Mouse (Mus musculus) midbrain, postnatal 0 days (tissue): Measurements from ENCODE around the gene Mgll. TPM values are rescaled to one million over a fixed set of nuclear protein-coding genes. Genes with fewer than 3 reads are reported as not detected.

Experiments
- ATAC-seq: fragments of 200-750 bp; cut with Nextera tagmentation; 2 replicates; pipeline ENCODE4 v1.8.0; 2017; ENCODE audit warnings: moderate number of reproducible peaks, mild to moderate bottlenecking, moderate TSS enrichment, moderate library complexity; ENCODE audit not compliant: low FRiP score
- DNase-seq: peaks from one replicate; pipeline ENCODE4 v3.0.0-alpha.2; 2015; ENCODE audit warnings: low spot score
- H3K27ac ChIP-seq: fragments of 300-500 bp; sonication (generic); 2 replicates; pipeline ENCODE4 v1.5.1; 2014; ENCODE audit warnings: low read depth, mild to moderate bottlenecking, low read length, mixed read lengths
- H3K27me3 ChIP-seq: fragments of 300-500 bp; sonication (generic); 2 replicates; pipeline ENCODE4 v1.6.1; 2014; ENCODE audit warnings: low read length, control low read depth, mixed read lengths; ENCODE audit not compliant: insufficient read depth
- H3K36me3 ChIP-seq: fragments of 300-500 bp; sonication (generic); 2 replicates; pipeline ENCODE4 v1.6.1; 2014; ENCODE audit warnings: low read length, control low read depth, mixed read lengths; ENCODE audit not compliant: insufficient read depth
- H3K4me1 ChIP-seq: fragments of 300-500 bp; sonication (generic); 2 replicates; pipeline ENCODE4 v1.6.1; 2014; ENCODE audit warnings: mild to moderate bottlenecking, control low read depth, antibody characterized with exemption, low read length, mixed read lengths; ENCODE audit not compliant: insufficient read depth
- H3K4me2 ChIP-seq: fragments of 300-500 bp; sonication (generic); 2 replicates; pipeline ENCODE4 v1.6.1; 2014; ENCODE audit warnings: low read depth, mild to moderate bottlenecking, low read length, mixed read lengths; ENCODE audit not compliant: poor library complexity, severe bottlenecking
- H3K4me3 ChIP-seq: fragments of 300-500 bp; sonication (generic); 2 replicates; pipeline ENCODE4 v1.5.1; 2014; ENCODE audit warnings: low read depth, mild to moderate bottlenecking, low read length, moderate library complexity
- H3K9ac ChIP-seq: fragments of 300-500 bp; sonication (generic); replicated peaks from 2 replicates; pipeline ENCODE4 v1.6.1; 2014; ENCODE audit warnings: mild to moderate bottlenecking, low read length, moderate library complexity, mixed read lengths; ENCODE audit not compliant: poor library complexity, severe bottlenecking
- H3K9me3 ChIP-seq: fragments of 300-500 bp; sonication (generic); 2 replicates; pipeline ENCODE4 v1.6.1; 2016; ENCODE audit warnings: low read length, control low read depth
- CTCF ChIP-seq: IDR thresholded peaks from 2 replicates; pipeline ENCODE4 v1.5.1; 2016; ENCODE audit warnings: antibody characterized with exemption, mild to moderate bottlenecking
- WGBS: fragments of 180-500 bp; shearing (Covaris S2); extraction: QIAGEN DNeasy Blood & Tissue Kit; methylation state at CpG from one replicate; pipeline ENCODE4 v1.1.7; 2014; 5-methylcytosine and 5-hydroxymethylcytosine counted together
- polyA plus RNA-seq: library from polyadenylated mRNA; unstranded; fragments of >200 nt; fragmentation: Nextera tagmentation; extraction: Ambion mirVana; gene quantifications from 2 replicates; pipeline ENCODE4 v1.2.1, GENCODE M21; 2015
- total RNA-seq: library from RNA; depleted of rRNA; stranded (reverse); fragments of >200 nt; gene quantifications from 2 replicates; pipeline ENCODE4 v1.2.3, GENCODE M21; 2014

Gene Mgll
- total and polyA plus RNA-seq, 2 experiments from 2014 or later: 50.6 to 62.3 TPM

DNA sequence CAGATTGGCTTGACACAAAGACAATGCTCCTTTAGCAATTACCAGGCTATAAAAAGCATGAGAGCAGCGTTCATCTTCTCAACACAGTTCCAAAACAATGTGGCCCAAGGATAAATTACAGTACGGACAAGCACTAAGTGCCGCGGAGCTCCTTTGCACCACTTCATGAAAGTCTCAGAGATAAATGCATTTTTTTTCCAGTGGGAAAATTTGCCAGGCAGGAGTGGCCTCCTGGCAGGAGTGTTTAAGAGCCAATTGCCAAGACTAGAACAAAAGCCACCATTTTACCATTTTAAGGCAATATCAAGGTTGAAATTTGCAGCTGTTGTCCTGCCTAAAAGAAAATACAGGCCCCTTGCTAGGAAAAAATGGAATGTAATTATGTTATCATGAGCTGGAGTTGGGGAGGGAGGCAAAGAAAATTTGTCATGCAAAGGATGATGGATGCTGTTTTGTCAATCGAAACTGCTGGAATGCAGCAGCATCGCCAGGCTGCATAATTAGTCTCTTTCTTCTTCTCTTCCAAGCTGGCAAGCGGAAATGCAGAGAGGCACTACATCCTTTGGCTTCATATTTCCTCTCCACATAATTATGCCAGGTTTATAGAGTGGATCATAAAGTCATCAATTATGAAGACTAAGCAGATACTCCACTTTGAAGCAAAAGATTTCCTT is 40.7 kb upstream of the Mgll start:
- Histone ChIP-seq H3K4me3 (no peak overlapping the region), H3K4me1 (no peaks in the 10 kb centered on the region), H3K9me3 (no peaks in the 10 kb centered on the region), H3K9ac (no peak overlapping the region), H3K27me3 (no peaks in the 10 kb centered on the region), H3K4me2 (no peak overlapping the region), H3K36me3 (no peaks in the 10 kb centered on the region), H3K27ac (no peak overlapping the region)
- TF ChIP-seq CTCF: no peak
- DNase-seq: peak; percentile 45
- ATAC-seq: no peak
- 35% methylated on average over 7 of the region's 7 CpGs for WGBS

DNA sequence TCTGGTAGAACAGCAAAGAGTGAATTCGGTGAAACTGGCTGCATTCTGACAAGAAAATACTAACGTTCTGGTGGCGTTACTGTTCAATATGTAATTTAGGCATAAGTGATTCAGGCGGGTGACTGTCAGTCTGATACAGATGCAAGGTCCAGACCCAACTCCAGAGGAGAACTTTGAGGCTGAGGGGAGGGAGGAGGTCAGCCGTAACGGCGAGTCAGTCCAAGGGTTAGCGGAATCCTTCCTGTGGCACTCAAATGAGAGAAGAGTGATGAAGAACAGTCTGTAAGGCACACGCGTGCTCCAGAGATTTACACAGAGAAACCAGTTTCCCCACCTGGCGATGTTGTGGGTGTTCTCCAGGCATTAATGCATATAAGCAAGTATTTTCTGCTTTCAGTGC is 36.0 kb upstream of the Mgll start:
- Histone ChIP-seq H3K4me3 (no peak overlapping the region), H3K27me3 (no peaks in the 10 kb centered on the region), H3K27ac (no peak overlapping the region), H3K4me1 (no peaks in the 10 kb centered on the region), H3K4me2 (no peak overlapping the region), H3K9ac (no peak overlapping the region), H3K9me3 (no peaks in the 10 kb centered on the region), H3K36me3 (no peaks in the 10 kb centered on the region)
- ATAC-seq (no peak), DNase-seq (no peak)
- WGBS: 91% methylated on average over 11 of the region's 11 CpGs
- no peak for TF ChIP-seq CTCF

DNA sequence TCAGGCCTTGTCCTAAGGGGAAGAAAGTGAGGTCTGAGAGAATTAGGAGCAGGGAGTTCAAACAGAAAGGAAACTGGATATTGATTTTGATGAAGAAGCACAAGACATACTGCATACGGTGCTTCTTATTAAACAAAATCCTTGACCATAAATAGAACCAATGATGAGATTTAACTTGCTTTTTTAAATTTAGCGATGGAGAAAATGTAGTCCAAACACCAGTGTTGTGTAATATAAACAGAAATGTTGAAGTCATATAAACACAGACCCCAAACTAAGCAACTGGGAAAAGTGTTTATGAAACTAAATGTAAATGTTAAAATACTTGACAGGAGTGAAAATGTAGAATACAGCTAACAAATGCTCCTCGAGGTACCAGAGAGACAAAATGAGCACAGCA is 35.5 kb upstream of the Mgll start:
- H3K9me3 ChIP-seq: no peaks in the 10 kb centered on the region
- H3K27ac ChIP-seq: no peak overlapping the region
- no peaks in the 10 kb centered on the region for H3K36me3 ChIP-seq
- ATAC-seq: no peak
- H3K27me3 ChIP-seq: no peaks in the 10 kb centered on the region
- no peak overlapping the region for H3K9ac ChIP-seq
- no peak for DNase-seq
- no peaks in the 10 kb centered on the region for H3K4me1 ChIP-seq
- no peak overlapping the region for H3K4me3 ChIP-seq
- TF ChIP-seq CTCF: no peak
- H3K4me2 ChIP-seq: no peak overlapping the region
- WGBS: 70% methylated on average over 3 of the region's 3 CpGs

DNA sequence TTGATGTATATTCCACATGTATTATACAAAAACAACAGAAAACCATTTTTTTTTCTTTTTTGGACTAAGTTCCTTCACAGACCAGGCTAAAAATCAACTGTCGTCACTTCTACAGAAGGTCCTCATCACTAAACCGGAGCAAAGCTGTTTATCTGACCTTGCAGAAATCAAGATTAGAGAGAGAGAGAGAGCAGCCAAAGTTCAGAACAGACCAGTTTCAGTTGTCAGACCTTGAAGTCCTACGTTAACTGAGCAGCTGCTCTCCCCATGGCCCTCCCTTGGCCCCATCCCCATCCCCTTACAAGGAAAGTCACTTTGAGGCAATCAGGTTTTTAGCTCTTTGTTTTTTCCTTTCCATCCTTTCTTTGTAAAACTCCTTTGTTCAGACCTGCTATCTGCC is 34.0 kb upstream of the Mgll start:
- DNase-seq: no peak
- no peaks in the 10 kb centered on the region for H3K36me3 ChIP-seq
- H3K27ac ChIP-seq: no peak overlapping the region
- H3K4me1 ChIP-seq: no peaks in the 10 kb centered on the region
- no peak overlapping the region for H3K9ac ChIP-seq
- no peaks in the 10 kb centered on the region for H3K9me3 ChIP-seq
- H3K4me2 ChIP-seq: no peak overlapping the region
- ATAC-seq: no peak
- no peak overlapping the region for H3K4me3 ChIP-seq
- WGBS: 75% methylated on average over 3 of the region's 3 CpGs
- no peak for TF ChIP-seq CTCF
- no peaks in the 10 kb centered on the region for H3K27me3 ChIP-seq

DNA sequence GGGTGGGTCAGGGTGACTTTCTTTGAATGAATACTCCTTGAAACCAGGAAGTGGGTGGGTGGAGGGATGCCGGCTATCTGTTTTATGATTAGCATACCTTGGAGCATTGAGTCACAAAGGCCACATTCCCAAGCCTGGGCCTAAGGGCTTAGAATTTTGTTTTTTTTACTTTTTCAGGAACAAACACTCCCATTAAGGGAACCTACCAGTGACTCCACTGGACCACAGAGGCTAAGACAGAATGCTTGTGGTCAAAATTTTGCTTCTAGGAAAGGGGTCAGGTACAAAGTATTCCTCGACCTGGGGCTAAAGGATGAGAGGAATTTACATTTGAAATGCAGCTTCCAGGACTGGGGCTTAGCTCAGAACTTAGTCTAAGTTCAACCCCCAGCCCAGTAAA is 32.9 kb upstream of the Mgll start:
- no peak overlapping the region for H3K4me3 ChIP-seq
- ATAC-seq: no peak
- no peaks in the 10 kb centered on the region for H3K9me3 ChIP-seq
- no peak overlapping the region for H3K9ac ChIP-seq
- WGBS: 82% methylated on average over 2 of the region's 2 CpGs
- H3K27ac ChIP-seq: no peak overlapping the region
- H3K36me3 ChIP-seq: no peaks in the 10 kb centered on the region
- H3K4me1 ChIP-seq: no peaks in the 10 kb centered on the region
- no peak for DNase-seq
- no peaks in the 10 kb centered on the region for H3K27me3 ChIP-seq
- no peak for TF ChIP-seq CTCF
- H3K4me2 ChIP-seq: no peak overlapping the region

DNA sequence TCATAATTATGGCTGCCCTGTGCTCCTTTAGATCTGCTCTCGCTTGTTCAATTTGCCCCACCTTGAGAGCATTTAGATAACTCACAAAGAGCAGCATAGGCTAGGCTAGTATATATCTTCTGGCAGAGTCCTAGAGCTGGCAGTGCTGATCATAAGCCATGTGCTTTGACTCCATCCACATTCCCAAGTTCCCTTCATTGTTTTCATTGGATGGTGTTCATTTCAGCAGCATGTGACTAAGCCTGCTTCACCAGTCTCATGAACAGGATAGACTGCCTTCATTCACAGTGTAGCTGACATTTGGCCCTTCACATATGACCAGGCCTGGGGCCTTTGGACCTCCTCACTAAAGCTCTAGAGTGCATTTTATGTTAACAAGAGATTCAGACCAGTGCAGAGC is 21.3 kb upstream of the Mgll start:
- Histone ChIP-seq H3K4me1 (no peaks in the 10 kb centered on the region), H3K27ac (no peak overlapping the region), H3K27me3 (no peaks in the 10 kb centered on the region), H3K9ac (no peak overlapping the region), H3K4me2 (no peak overlapping the region), H3K4me3 (no peak overlapping the region), H3K36me3 (no peaks in the 10 kb centered on the region), H3K9me3 (no peaks in the 10 kb centered on the region)
- no peak for TF ChIP-seq CTCF
- WGBS: 88% methylated on average over 1 of the region's 1 CpGs
- no peak for ATAC-seq
- no peak for DNase-seq
